Mouse (Mus musculus): ENCODE measurements around the gene Gng7. TPM values are rescaled to one million over a fixed set of nuclear protein-coding genes. Genes with fewer than 3 reads are reported as not detected.

Gng7 gene
- polyA plus RNA-seq, 1 experiment: not detected

- Histone ChIP-seq H3K4me1 (ENCODE audit: control insufficient read depth, insufficient read depth, low read length) (peaks cover 9% of the 10 kb centered on the region), H3K27ac (ENCODE audit: insufficient read depth, low read depth, low read length) (no peak overlapping the region), H3K4me3 (ENCODE audit: insufficient read depth, low read depth, low read length) (no peak overlapping the region)
- no peak for TF ChIP-seq POLR2A (IDR thresholded peaks at IDR 0.05; ENCODE audit: insufficient read depth, low read depth, low read length)
- TF ChIP-seq CTCF (IDR thresholded peaks at IDR 0.05; ENCODE audit: insufficient read depth, low read depth, low read length): no peak
- 88% methylated on average over 4 of the region's 4 CpGs for WGBS
Measured at GRCm38 (mm10) chr10:80982381-80982780, 32.4 kb downstream of the Gng7 start.

GRCm38 (mm10) chr10:80981564-80982112 lies 33.1 kb downstream of the Gng7 start:
- no peak overlapping the region for H3K4me3 ChIP-seq (ENCODE audit: insufficient read depth, low read depth, low read length)
- 62% methylated on average over 7 of the region's 7 CpGs for WGBS
- peaks cover 9% of the 10 kb centered on the region for H3K4me1 ChIP-seq (ENCODE audit: control insufficient read depth, insufficient read depth, low read length)
- no peak for TF ChIP-seq POLR2A (IDR thresholded peaks at IDR 0.05; ENCODE audit: insufficient read depth, low read depth, low read length)
- no peak for TF ChIP-seq CTCF (IDR thresholded peaks at IDR 0.05; ENCODE audit: insufficient read depth, low read depth, low read length)
- H3K27ac ChIP-seq (ENCODE audit: insufficient read depth, low read depth, low read length): no peak overlapping the region

GRCm38 (mm10) chr10:80975478-80975877 lies 39.3 kb downstream of the Gng7 start:
- no peak for TF ChIP-seq CTCF (IDR thresholded peaks at IDR 0.05; ENCODE audit: insufficient read depth, low read depth, low read length)
- TF ChIP-seq POLR2A (IDR thresholded peaks at IDR 0.05; ENCODE audit: insufficient read depth, low read depth, low read length): no peak
- WGBS: 93% methylated on average over 11 of the region's 11 CpGs
- Histone ChIP-seq H3K4me1 (ENCODE audit: control insufficient read depth, insufficient read depth, low read length) (peaks cover 7% of the 10 kb centered on the region), H3K4me3 (ENCODE audit: insufficient read depth, low read depth, low read length) (no peak overlapping the region), H3K27ac (ENCODE audit: insufficient read depth, low read depth, low read length) (no peak overlapping the region)

- no peak for TF ChIP-seq CTCF (IDR thresholded peaks at IDR 0.05; ENCODE audit: insufficient read depth, low read depth, low read length)
- WGBS: 89% methylated on average over 1 of the region's 1 CpGs
- H3K4me1 ChIP-seq (ENCODE audit: control insufficient read depth, insufficient read depth, low read length): peaks cover 7% of the 10 kb centered on the region
- no peak overlapping the region for H3K27ac ChIP-seq (ENCODE audit: insufficient read depth, low read depth, low read length)
- no peak overlapping the region for H3K4me3 ChIP-seq (ENCODE audit: insufficient read depth, low read depth, low read length)
Measured at GRCm38 (mm10) chr10:80973722-80974121, 41.0 kb downstream of the Gng7 start.

GRCm38 (mm10) chr10:80972071-80972987 lies 42.4 kb downstream of the Gng7 start:
- H3K27ac ChIP-seq (ENCODE audit: insufficient read depth, low read depth, low read length): no peak overlapping the region

GRCm38 (mm10) chr10:80971533-80971932 lies 43.2 kb downstream of the Gng7 start:
- Histone ChIP-seq H3K27ac (ENCODE audit: insufficient read depth, low read depth, low read length) (no peak overlapping the region), H3K4me1 (ENCODE audit: control insufficient read depth, insufficient read depth, low read length) (peaks cover 13% of the 10 kb centered on the region)
- WGBS: 87% methylated on average over 15 of the region's 15 CpGs

More at GRCm38 (mm10) chr10:80972071-80972987, 42.4 kb downstream of the Gng7 start:
- Histone ChIP-seq H3K4me3 (ENCODE audit: insufficient read depth, low read depth, low read length) (no peak overlapping the region), H3K4me1 (ENCODE audit: control insufficient read depth, insufficient read depth, low read length) (peaks cover 9% of the 10 kb centered on the region)
- TF ChIP-seq CTCF (IDR thresholded peaks at IDR 0.05; ENCODE audit: insufficient read depth, low read depth, low read length) (no peak), POLR2A (IDR thresholded peaks at IDR 0.05; ENCODE audit: insufficient read depth, low read depth, low read length) (no peak)
- WGBS: 54% methylated on average over 11 of the region's 11 CpGs

GRCm38 (mm10) chr10:80970159-80970558 lies 44.6 kb downstream of the Gng7 start:
- no peak for TF ChIP-seq CTCF (IDR thresholded peaks at IDR 0.05; ENCODE audit: insufficient read depth, low read depth, low read length)
- no peak for TF ChIP-seq POLR2A (IDR thresholded peaks at IDR 0.05; ENCODE audit: insufficient read depth, low read depth, low read length)
- H3K4me3 ChIP-seq (ENCODE audit: insufficient read depth, low read depth, low read length): no peak overlapping the region
- H3K4me1 ChIP-seq (ENCODE audit: control insufficient read depth, insufficient read depth, low read length): peaks cover 13% of the 10 kb centered on the region
- no peak overlapping the region for H3K27ac ChIP-seq (ENCODE audit: insufficient read depth, low read depth, low read length)
- 86% methylated on average over 8 of the region's 8 CpGs for WGBS

More at GRCm38 (mm10) chr10:80971533-80971932, 43.2 kb downstream of the Gng7 start:
- TF ChIP-seq CTCF (IDR thresholded peaks at IDR 0.05; ENCODE audit: insufficient read depth, low read depth, low read length): no peak
- no peak for TF ChIP-seq POLR2A (IDR thresholded peaks at IDR 0.05; ENCODE audit: insufficient read depth, low read depth, low read length)
- no peak overlapping the region for H3K4me3 ChIP-seq (ENCODE audit: insufficient read depth, low read depth, low read length)

- TF ChIP-seq POLR2A (IDR thresholded peaks at IDR 0.05; ENCODE audit: insufficient read depth, low read depth, low read length) (no peak), CTCF (IDR thresholded peaks at IDR 0.05; ENCODE audit: insufficient read depth, low read depth, low read length) (no peak)
- peaks cover 13% of the 10 kb centered on the region for H3K4me1 ChIP-seq (ENCODE audit: control insufficient read depth, insufficient read depth, low read length)
- H3K4me3 ChIP-seq (ENCODE audit: insufficient read depth, low read depth, low read length): no peak overlapping the region
- H3K27ac ChIP-seq (ENCODE audit: insufficient read depth, low read depth, low read length): no peak overlapping the region
- WGBS: 92% methylated on average over 3 of the region's 3 CpGs
Measured at GRCm38 (mm10) chr10:80969298-80969697, 45.4 kb downstream of the Gng7 start.

- Histone ChIP-seq H3K27ac (ENCODE audit: insufficient read depth, low read depth, low read length) (no peak overlapping the region), H3K4me3 (ENCODE audit: insufficient read depth, low read depth, low read length) (no peak overlapping the region), H3K4me1 (ENCODE audit: control insufficient read depth, insufficient read depth, low read length) (peaks cover 20% of the 10 kb centered on the region)
- 90% methylated on average over 4 of the region's 4 CpGs for WGBS
- TF ChIP-seq CTCF (IDR thresholded peaks at IDR 0.05; ENCODE audit: insufficient read depth, low read depth, low read length): no peak
- TF ChIP-seq POLR2A (IDR thresholded peaks at IDR 0.05; ENCODE audit: insufficient read depth, low read depth, low read length): no peak
Measured at GRCm38 (mm10) chr10:80968106-80968505, 46.6 kb downstream of the Gng7 start.

Measured in olfactory bulb, adult 2 months (tissue).